Mouse (Mus musculus) ES-E14 (cell line): ENCODE measurements around the gene Ppm1m. TPM values are rescaled to one million over a fixed set of nuclear protein-coding genes. Genes with fewer than 3 reads are reported as not detected.

ENCODE experiments used
- DNase-seq: peaks from one replicate; pipeline ENCODE4 v3.0.0-alpha.2; 2013; ENCODE audit warnings: low read depth, low spot score
- H3K27ac ChIP-seq: 2 replicates; pipeline ENCODE4 v1.5.1; 2012; ENCODE audit warnings: low read depth, mild to moderate bottlenecking, low read length, moderate library complexity, mixed read lengths; ENCODE audit not compliant: poor library complexity, insufficient read depth, severe bottlenecking
- H3K36me3 ChIP-seq: 2 replicates; pipeline ENCODE4 v1.6.1; 2012; ENCODE audit warnings: mild to moderate bottlenecking, low read length, moderate library complexity, mixed read lengths; ENCODE audit not compliant: control insufficient read depth, poor library complexity, insufficient read depth, severe bottlenecking
- H3K4me1 ChIP-seq, 2 experiments: fragments of 150-350 bp in 1 of 2; sonication (generic) in 1 of 2; 2 replicates each; pipeline ENCODE4 v1.6.1; 2012; ENCODE audit warnings: low read length in 2 of 2, mild to moderate bottlenecking in 1 of 2, mixed read lengths in 1 of 2; ENCODE audit not compliant: control insufficient read depth in 2 of 2, insufficient read depth in 2 of 2, poor library complexity in 1 of 2
- H3K4me3 ChIP-seq, 2 experiments: fragments of 150-350 bp in 1 of 2; sonication (generic) in 1 of 2; 2 replicates each; pipeline ENCODE4 v1.5.1; 2012; ENCODE audit warnings: low read length in 2 of 2, low read depth in 1 of 2, mild to moderate bottlenecking in 1 of 2, mixed read lengths in 1 of 2; ENCODE audit not compliant: insufficient read depth in 1 of 2, poor library complexity in 1 of 2, severe bottlenecking in 1 of 2
- H3K9ac ChIP-seq: 2 replicates; pipeline ENCODE4 v1.6.1; 2012; ENCODE audit warnings: low read depth, mild to moderate bottlenecking, low read length, mixed read lengths; ENCODE audit not compliant: poor library complexity, insufficient read depth, severe bottlenecking
- H3K9me3 ChIP-seq: fragments of 150-350 bp; sonication (generic); 2 replicates; pipeline ENCODE4 v1.6.1; 2012; ENCODE audit warnings: low read depth, mild to moderate bottlenecking, low read length; ENCODE audit not compliant: control insufficient read depth, insufficient read depth
- CHD2 ChIP-seq: IDR thresholded peaks from 2 replicates; pipeline ENCODE4 v1.6.1; 2014; ENCODE audit warnings: mild to moderate bottlenecking, low read depth, low read length, inconsistent platforms
- HCFC1 ChIP-seq: IDR thresholded peaks from 2 replicates; pipeline ENCODE4 v1.6.1; 2012; ENCODE audit warnings: low read length, inconsistent platforms, borderline replicate concordance; ENCODE audit not compliant: insufficient read depth
- MAFK ChIP-seq: IDR thresholded peaks from 2 replicates; pipeline ENCODE4 v1.6.1; 2014; ENCODE audit warnings: mild to moderate bottlenecking, low read depth, low read length, inconsistent platforms; ENCODE audit not compliant: insufficient read depth
- ZC3H11A ChIP-seq: IDR thresholded peaks from 2 replicates; pipeline ENCODE4 v1.6.1; 2012; ENCODE audit warnings: low read depth, mild to moderate bottlenecking, inconsistent platforms, low read length, borderline replicate concordance
- ZNF384 ChIP-seq: IDR thresholded peaks from 2 replicates; pipeline ENCODE4 v1.6.1; 2012; ENCODE audit warnings: low read depth, low read length, inconsistent platforms
- in situ Hi-C, 2 experiments: fragments of 600-800 bp; cut with MboI; formaldehyde crosslinking; loops; one replicate each; pipeline ENCODE4 v1.15.1; 2025; ENCODE audit warnings: low sequenced_read_pairs in 2 of 2, inconsistent platforms in 1 of 2; ENCODE audit not compliant: unreplicated experiment in 2 of 2
- total RNA-seq: library from RNA; depleted of rRNA; stranded (reverse); fragments of 300-350 nt; gene quantifications from 2 replicates; pipeline ENCODE4 v1.2.3, GENCODE M21; 2012; rRNA removed

Ppm1m gene
- total RNA-seq = 40.6 and 53.9 TPM in 2 replicates

DNA sequence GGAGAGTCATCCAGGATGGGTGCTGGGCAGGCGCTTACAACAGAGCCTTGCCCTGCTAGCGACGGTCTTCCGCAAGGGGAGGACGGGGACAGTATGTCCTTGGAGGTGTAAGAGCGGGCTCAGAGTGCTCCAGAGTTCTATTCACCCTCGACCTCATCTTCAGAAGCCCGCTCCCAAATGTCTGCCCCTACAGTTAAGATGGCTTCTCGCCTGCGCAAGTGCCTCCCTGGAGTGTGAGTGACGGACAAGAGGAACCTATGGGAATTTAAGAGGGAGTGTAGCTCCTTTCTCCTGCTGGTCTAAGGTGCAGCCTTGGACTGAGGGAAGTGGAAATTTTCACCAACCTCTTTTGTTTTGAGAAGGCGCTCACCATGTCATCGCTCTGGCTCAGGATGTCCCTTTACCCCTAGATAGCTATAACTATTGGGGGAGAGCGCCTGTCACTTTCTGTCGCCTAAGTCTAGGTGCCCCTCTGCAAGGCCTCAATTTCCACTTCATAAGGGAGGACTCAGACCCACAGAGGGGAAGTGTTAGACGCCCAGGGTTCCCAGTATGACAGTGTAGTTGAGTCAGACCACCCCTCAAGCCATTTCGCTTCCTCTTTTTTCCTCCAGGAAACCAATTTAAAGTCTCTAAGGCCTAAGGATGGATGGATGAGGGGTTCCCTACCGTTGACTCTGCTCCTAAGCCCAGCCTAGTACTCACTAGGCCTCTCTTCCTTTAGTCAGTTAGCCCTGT, at the start of gene Ppm1m:
Ppm1m (minus strand) TSS at position 212 of the 738 bp plus-strand sequence.
- Histone ChIP-seq H3K9ac (peak within 1 kb of the TSS; percentile 89), H3K36me3 (peaks cover 26% of the 10 kb centered on the region), H3K9me3 (no peaks in the 10 kb centered on the region), H3K4me3 (peak within 1 kb of the TSS; percentile 73 to 92), H3K27ac (peak within 1 kb of the TSS; percentile 54), H3K4me1 (peaks cover 0 to 16% of the 10 kb centered on the region in 2 experiments; a peak in 1 of 4 replicates)
- TF ChIP-seq ZNF384 (no peak), ZC3H11A (no peak), HCFC1 (no peak), MAFK (no peak), CHD2 (no peak)
- in situ Hi-C loops = no loop called here
- DNase-seq = no peak

DNA sequence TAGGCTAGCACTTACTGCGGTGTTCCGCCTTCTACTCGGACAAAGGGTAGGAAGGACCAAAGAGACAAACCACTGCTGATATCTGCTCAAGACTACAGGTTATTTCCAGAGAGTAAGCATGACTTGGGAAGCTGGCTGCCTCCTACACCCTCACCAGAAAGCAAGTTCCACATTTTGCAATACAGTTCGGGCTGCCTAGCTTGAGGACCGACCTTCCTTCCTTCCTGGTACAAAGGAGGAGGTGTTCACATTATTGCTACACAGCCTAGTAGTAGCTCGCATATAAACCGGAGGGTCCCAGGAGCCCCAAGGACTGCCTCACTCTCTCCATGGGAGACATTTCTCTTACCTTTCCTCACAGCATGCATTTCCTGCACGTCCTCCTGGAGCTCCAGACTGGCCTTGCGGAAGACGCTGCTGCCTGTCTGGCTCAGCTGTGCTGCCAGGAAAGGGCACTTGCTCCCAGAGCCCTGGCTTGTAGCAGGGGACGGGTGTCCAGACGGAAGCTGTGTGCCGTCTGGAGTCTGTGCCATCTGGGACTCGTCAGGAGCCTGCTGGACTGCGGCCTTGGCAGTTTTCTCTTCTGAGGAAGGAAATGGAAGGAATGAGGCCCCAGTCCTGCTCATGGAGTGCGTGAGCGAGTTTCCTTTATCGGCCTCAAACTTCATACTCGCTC, 43.4 kb upstream of the Ppm1m start:
- Histone ChIP-seq H3K4me3 (peak overlapping the region; percentile 28 to 42), H3K4me1 (peaks cover 0 to 2% of the 10 kb centered on the region in 2 experiments; a peak in 2 of 4 replicates), H3K36me3 (peaks cover 19% of the 10 kb centered on the region; the same call in 1 of the 2 replicates), H3K9ac (no peak overlapping the region), H3K9me3 (no peaks in the 10 kb centered on the region), H3K27ac (no peak overlapping the region)
- DNase-seq = no peak
- in situ Hi-C loops = no loop called here
- TF ChIP-seq ZC3H11A (no peak), ZNF384 (no peak), MAFK (no peak), CHD2 (no peak), HCFC1 (no peak)

DNA sequence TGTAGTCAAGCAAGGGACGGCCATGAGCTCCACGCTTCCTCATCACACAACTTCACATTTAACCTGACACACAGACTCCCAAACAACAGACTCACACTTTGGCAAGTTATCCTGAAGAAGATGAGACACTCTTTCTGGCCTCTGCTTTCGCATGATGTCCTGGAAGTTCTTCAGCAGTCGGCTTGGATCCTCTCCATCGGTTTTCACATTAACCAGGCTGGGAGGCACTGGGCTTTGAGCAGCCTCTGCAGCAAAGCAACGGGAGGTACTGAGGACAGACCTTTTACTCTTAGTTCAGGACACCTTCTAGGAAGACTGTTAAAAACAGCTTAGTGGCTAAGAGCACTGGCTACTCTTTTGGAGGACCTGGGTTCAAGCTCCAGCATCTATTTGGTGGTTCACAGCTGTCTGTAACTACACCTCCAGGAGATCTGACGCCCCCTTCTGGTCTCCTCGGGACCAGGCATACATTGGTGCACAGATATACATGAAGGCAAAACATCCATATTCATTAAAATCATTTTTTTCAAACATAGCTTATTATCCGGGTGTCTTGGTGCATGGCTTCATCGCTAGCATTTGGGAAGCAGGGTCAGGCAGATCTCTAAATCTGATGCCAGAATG, 42.1 kb upstream of the Ppm1m start:
- peaks cover 21% of the 10 kb centered on the region; the same call in 1 of the 2 replicates for H3K36me3 ChIP-seq

DNA sequence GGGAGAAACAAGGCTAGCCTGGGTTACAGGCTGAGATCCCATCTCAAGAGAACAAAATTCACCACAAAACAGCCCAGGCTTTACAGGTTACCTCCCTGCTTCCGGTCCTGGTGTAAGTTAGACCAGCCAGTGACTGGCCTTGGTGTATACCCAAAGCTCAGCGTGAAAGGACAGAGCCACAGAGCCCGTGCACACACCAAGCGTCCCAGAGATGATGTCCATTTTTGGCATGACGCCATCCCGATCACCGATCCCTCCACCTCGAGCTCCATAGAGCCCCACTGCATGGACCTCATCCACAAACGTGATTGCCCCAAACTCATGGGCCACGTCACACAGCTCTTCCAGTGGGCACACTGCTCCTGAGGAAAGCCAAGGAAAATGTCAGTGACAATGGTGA, 38.3 kb upstream of the Ppm1m start:
- TF ChIP-seq HCFC1 (no peak), ZNF384 (no peak), CHD2 (no peak), MAFK (no peak), ZC3H11A (no peak)
- Histone ChIP-seq H3K9ac (no peak overlapping the region), H3K27ac (no peak overlapping the region), H3K36me3 (peaks cover 29% of the 10 kb centered on the region; the same call in 1 of the 2 replicates), H3K9me3 (no peaks in the 10 kb centered on the region), H3K4me1 (no peaks in the 10 kb centered on the region; a peak in 2 of 4 replicates), H3K4me3 (no peak overlapping the region)
- DNase-seq = no peak
- in situ Hi-C loops = no loop called here

More for the DNA sequence above, 42.1 kb upstream of the Ppm1m start:
- Histone ChIP-seq H3K27ac (no peak overlapping the region), H3K9ac (no peak overlapping the region), H3K4me3 (no peak overlapping the region), H3K9me3 (no peaks in the 10 kb centered on the region), H3K4me1 (peaks cover 0 to 2% of the 10 kb centered on the region in 2 experiments; a peak in 2 of 4 replicates)
- in situ Hi-C loops = no loop called here
- DNase-seq = no peak
- TF ChIP-seq HCFC1 (no peak), ZNF384 (no peak), CHD2 (no peak), MAFK (no peak), ZC3H11A (no peak)
